ENCODE assay signal across 18 mouse cellular contexts in the genomic region with DNA sequence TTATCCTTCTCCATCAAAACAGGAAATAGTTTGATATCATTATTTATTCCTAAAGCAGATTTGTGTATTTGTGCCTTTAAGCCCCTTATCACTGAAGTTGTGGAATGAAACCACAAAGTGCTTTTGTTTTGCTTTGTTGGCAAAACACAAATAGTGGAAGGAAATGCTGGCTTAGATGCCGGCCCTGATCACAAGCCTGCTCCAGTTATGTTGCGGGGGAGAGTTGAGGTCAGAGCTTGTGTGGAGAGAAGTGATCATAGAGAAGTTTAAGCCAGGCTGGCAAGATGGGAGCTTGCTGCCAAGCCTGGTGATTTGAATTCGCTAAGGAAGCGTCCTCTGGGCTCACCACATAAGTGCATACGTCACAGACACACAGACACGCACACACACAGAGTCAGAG.
DNase-seq lines count a peak whose midpoint lies in the region; ATAC-seq lines count a peak whose summit lies in the region.
"Had no signal": no experiment of that assay in that cellular context is flagged by ENCODE, and none has a peak within 500 bp of the region (broad histone marks: within the 10 kb centered on the region; RNA-seq: fewer than 3 reads in every experiment).

No protein-coding gene starts in this region.

- peaks cover 17% of the 10 kb centered on the region for H3K4me1 ChIP-seq in embryonic facial prominence, embryonic 14.5 days (ENCODE audit: control insufficient read depth, insufficient read depth, low read length)
- H3K4me1 ChIP-seq in embryonic facial prominence, embryonic 10.5 days: peaks cover 4% of the 10 kb centered on the region; the same call in 1 of the 2 replicates
- H3K4me1 ChIP-seq in kidney, embryonic 16.5 days (ENCODE audit: insufficient read depth, low read length): no peaks in the 10 kb centered on the region
- peaks cover 7% of the 10 kb centered on the region; the same call in 1 of the 2 replicates for H3K4me1 ChIP-seq in brown adipose tissue, adult 24 weeks (ENCODE audit: control insufficient read depth, insufficient read depth, insufficient read length, low read length)
- H3K4me1 ChIP-seq: midbrain, embryonic 12.5 days had no signal

- no peaks in the 10 kb centered on the region for H3K9me3 ChIP-seq in embryonic facial prominence, embryonic 14.5 days (ENCODE audit: control insufficient read depth, low read length)
- no peaks in the 10 kb centered on the region for H3K9me3 ChIP-seq in embryonic facial prominence, embryonic 10.5 days
- H3K9me3 ChIP-seq in kidney, embryonic 16.5 days (ENCODE audit: low read length): no peaks in the 10 kb centered on the region
- H3K9me3 ChIP-seq: embryonic facial prominence, embryonic 15.5 days; G1E; midbrain, embryonic 12.5 days had no signal

- H3K27ac ChIP-seq in embryonic facial prominence, embryonic 14.5 days (replicated peaks; ENCODE audit: low read depth, low read length): no peak overlapping the region
- no peak overlapping the region for H3K27ac ChIP-seq in embryonic facial prominence, embryonic 10.5 days (replicated peaks)
- H3K27ac ChIP-seq in kidney, embryonic 16.5 days (ENCODE audit: low read length): no peak overlapping the region
- H3K27ac ChIP-seq in brown adipose tissue, adult 24 weeks (replicated peaks; ENCODE audit: low read depth, low read length): peak overlapping the region; percentile 94
- H3K27ac ChIP-seq: embryonic facial prominence, embryonic 15.5 days; midbrain, embryonic 12.5 days had no signal

- peak; percentile 59 for DNase-seq in embryonic facial prominence, embryonic 14.5 days (ENCODE audit: low spot score)
- DNase-seq in embryonic facial prominence, embryonic 10.5 days (ENCODE audit: low spot score): no peak
- peak; percentile 13 for DNase-seq in kidney, postnatal 10 days
- peak; percentile 57 for DNase-seq in lung, postnatal 25 days (ENCODE audit: low spot score)
- DNase-seq in B cell, adult 2 months: no peak
- no peak for DNase-seq in spleen, postnatal 10 days (ENCODE audit: low spot score in 2 of 2)
- DNase-seq: cerebellum, postnatal 25 days; gastrocnemius, postnatal 14 days; liver, postnatal 0 days; spleen, adult 18-20 months had no signal

- 68% methylated on average over 6 of the region's 6 CpGs for WGBS in embryonic facial prominence, embryonic 14.5 days
- 87% methylated on average over 6 of the region's 6 CpGs for WGBS in embryonic facial prominence, embryonic 10.5 days
- 77% methylated on average over 6 of the region's 6 CpGs for WGBS in kidney, embryonic 16.5 days

- H3K9ac ChIP-seq in embryonic facial prominence, embryonic 14.5 days (ENCODE audit: low read depth, low read length): no peak overlapping the region
- H3K9ac ChIP-seq in kidney, embryonic 16.5 days (replicated peaks; ENCODE audit: low read length): no peak overlapping the region
- H3K9ac ChIP-seq: embryonic facial prominence, embryonic 15.5 days; liver, postnatal 0 days; midbrain, embryonic 12.5 days had no signal

- H3K4me3 ChIP-seq in embryonic facial prominence, embryonic 14.5 days (ENCODE audit: low read depth, low read length): no peak overlapping the region
- no peak overlapping the region for H3K4me3 ChIP-seq in embryonic facial prominence, embryonic 10.5 days
- H3K4me3 ChIP-seq in kidney, embryonic 16.5 days (ENCODE audit: low read length): no peak overlapping the region
- no peak overlapping the region for H3K4me3 ChIP-seq in brown adipose tissue, adult 24 weeks (ENCODE audit: insufficient read depth, low read depth, low read length)
- H3K4me3 ChIP-seq: embryonic facial prominence, embryonic 15.5 days; midbrain, embryonic 12.5 days had no signal

- no peaks in the 10 kb centered on the region for H3K36me3 ChIP-seq in embryonic facial prominence, embryonic 14.5 days (ENCODE audit: control insufficient read depth, insufficient read depth, low read length)
- no peaks in the 10 kb centered on the region for H3K36me3 ChIP-seq in embryonic facial prominence, embryonic 10.5 days (replicated peaks)
- no peaks in the 10 kb centered on the region for H3K36me3 ChIP-seq in kidney, embryonic 16.5 days (ENCODE audit: insufficient read depth, low read length)
- H3K36me3 ChIP-seq: embryonic facial prominence, embryonic 15.5 days; G1E; midbrain, embryonic 12.5 days had no signal

- H3K4me2 ChIP-seq in embryonic facial prominence, embryonic 14.5 days (ENCODE audit: low read depth, low read length): no peak overlapping the region
- no peak overlapping the region for H3K4me2 ChIP-seq in kidney, embryonic 16.5 days (replicated peaks; ENCODE audit: low read depth, low read length)
- H3K4me2 ChIP-seq: embryonic facial prominence, embryonic 15.5 days; midbrain, embryonic 12.5 days had no signal

- ATAC-seq in embryonic facial prominence, embryonic 14.5 days (ENCODE audit: low read depth): no peak
- ATAC-seq in kidney, embryonic 16.5 days (ENCODE audit: low FRiP score, low TSS enrichment): no peak
- ATAC-seq: activated CD4-positive, CD25-positive, alpha-beta regulatory T cell, adult 4 months; forebrain, embryonic 14.5 days; inflammation-experienced regulatory T-cells, adult 6 months; liver, postnatal 0 days had no signal

- H3K27me3 ChIP-seq in embryonic facial prominence, embryonic 14.5 days (replicated peaks; ENCODE audit: control insufficient read depth, insufficient read depth, low read length): no peaks in the 10 kb centered on the region; the same call in 1 of the 2 replicates
- H3K27me3 ChIP-seq in embryonic facial prominence, embryonic 10.5 days (replicated peaks; ENCODE audit: low read depth, poor library complexity, severe bottlenecking): no peaks in the 10 kb centered on the region
- no peaks in the 10 kb centered on the region for H3K27me3 ChIP-seq in kidney, embryonic 16.5 days (ENCODE audit: insufficient read depth, low read length)
- H3K27me3 ChIP-seq: embryonic facial prominence, embryonic 15.5 days; midbrain, embryonic 12.5 days had no signal

Comparison
In these comparisons a context has a peak if more than half of its experiments do, and no peak if none do; other contexts are left out.
1. DNase-seq: peak in embryonic facial prominence, embryonic 14.5 days (single experiment), kidney, postnatal 10 days (single experiment) and lung, postnatal 25 days (single experiment); none in embryonic facial prominence, embryonic 10.5 days (single experiment), B cell, adult 2 months (0 of 2) and spleen, postnatal 10 days (0 of 2).